Mouse (Mus musculus): Measurements from ENCODE around the gene Gm49361.

DNA sequence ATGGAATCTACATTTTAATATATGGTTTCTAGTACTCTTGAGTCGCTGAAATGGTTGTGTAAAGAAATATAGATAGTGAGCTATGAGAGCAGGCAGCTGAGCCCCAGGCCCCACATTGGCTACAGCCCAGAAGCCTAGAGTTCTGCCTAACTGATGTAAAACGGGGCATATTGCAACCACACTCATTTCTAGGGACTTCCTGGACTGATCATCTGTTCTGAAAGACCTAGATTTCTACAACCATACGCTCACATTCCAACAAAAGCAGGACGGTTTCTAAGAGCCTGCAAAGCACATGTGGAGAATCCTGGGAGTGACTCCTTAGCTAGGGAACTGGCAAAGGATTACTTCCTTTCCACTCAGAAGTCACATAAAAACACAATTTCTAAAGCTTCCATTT, 9.8 kb downstream of the Gm49361 start:
- TF ChIP-seq CTCF (IDR thresholded peaks at IDR 0.05; ENCODE audit: borderline replicate concordance, insufficient read depth, low read length) (no peak), POLR2A (IDR thresholded peaks at IDR 0.05; ENCODE audit: low read depth, low read length) (no peak)
